ENCODE assay signal across 8 mouse cellular contexts in the genomic region with DNA sequence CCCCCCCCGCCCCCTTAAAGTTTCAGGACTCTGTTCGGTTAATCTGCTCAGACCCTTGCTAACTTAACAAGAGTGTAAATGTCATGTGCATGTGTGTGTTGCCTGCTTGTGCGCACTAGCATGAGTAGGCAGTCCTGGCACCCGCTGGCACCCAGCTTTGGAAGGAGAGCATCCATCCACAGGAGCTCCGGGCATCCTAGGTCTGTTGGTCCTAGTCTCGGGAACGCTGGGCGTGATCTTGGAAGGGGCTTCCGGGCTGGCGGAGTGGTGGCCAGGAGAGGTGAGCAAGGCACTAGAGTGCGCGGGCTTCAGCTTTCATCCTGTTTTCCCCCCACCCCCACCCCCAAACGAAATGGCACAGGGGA. TPM values are rescaled to one million over a fixed set of nuclear protein-coding genes. Genes with fewer than 3 reads are reported as not detected.
DNase-seq lines count a peak whose midpoint lies in the region; ATAC-seq and TF ChIP-seq lines count a peak whose summit lies in the region.

A gene (plus strand): TSS at position 144 of the 365 bp plus-strand sequence.

- peak; percentile 44 for ATAC-seq in heart, embryonic 11.5 days (replicated peaks; ENCODE audit: insufficient number of reproducible peaks, low FRiP score, low TSS enrichment)

- DNase-seq in heart, adult 8-10 months (ENCODE audit: low spot score) = no peak
- DNase-seq in forebrain, embryonic 10.5 days (ENCODE audit: extremely low spot score, low spot score) = peak; percentile 78
- peak; percentile 24 for DNase-seq in hindlimb bud, embryonic 11.5 days (ENCODE audit: extremely low spot score, low read depth, low spot score)
- DNase-seq in left cerebral cortex, postnatal 14 days (ENCODE audit: low spot score in 2 of 2) = peak; percentile 32 to 41

- H3K4me2 ChIP-seq in heart, embryonic 11.5 days = peak within 1 kb of the TSS; percentile 87

- TF ChIP-seq CTCF in bone marrow macrophage, adult 2 months (IDR thresholded peaks at IDR 0.05; ENCODE audit: low read depth, low read length) = no peak
- no peak for TF ChIP-seq CTCF in small intestine, adult 2 months (IDR thresholded peaks at IDR 0.05; ENCODE audit: extremely low read depth, insufficient read length, insufficient replicate concordance, low read depth, low read length)

- H3K4me1 ChIP-seq in heart, embryonic 11.5 days (ENCODE audit: control insufficient read depth, insufficient read depth, low read length) = peaks cover 11% of the 10 kb centered on the region
- H3K4me1 ChIP-seq in bone marrow macrophage, adult 2 months (ENCODE audit: control insufficient read depth, insufficient read depth, low read length) = peaks cover 10% of the 10 kb centered on the region
- peaks cover 30% of the 10 kb centered on the region for H3K4me1 ChIP-seq in forebrain, embryonic 10.5 days
- peaks cover 7% of the 10 kb centered on the region; the same call in 1 of the 2 replicates for H3K4me1 ChIP-seq in small intestine, adult 2 months (ENCODE audit: control insufficient read depth, insufficient read depth, insufficient read length, low read length)

- peaks cover 17% of the 10 kb centered on the region for H3K79me2 ChIP-seq in macrophage (ENCODE audit: inconsistent target)

- no peak for TF ChIP-seq POLR2A in bone marrow macrophage, adult 2 months (IDR thresholded peaks at IDR 0.05; ENCODE audit: borderline replicate concordance, low read depth, low read length)
- no peak for TF ChIP-seq POLR2A in small intestine, adult 2 months (IDR thresholded peaks at IDR 0.05; ENCODE audit: low read depth, low read length)

- H3K36me3 ChIP-seq in heart, embryonic 11.5 days (ENCODE audit: control insufficient read depth, insufficient read depth, low read length) = no peaks in the 10 kb centered on the region
- H3K36me3 ChIP-seq in forebrain, embryonic 10.5 days (replicated peaks) = peaks cover 6% of the 10 kb centered on the region; the same call in 1 of the 2 replicates
- no peaks in the 10 kb centered on the region for H3K36me3 ChIP-seq in macrophage (ENCODE audit: inconsistent target)
- H3K36me3 ChIP-seq in small intestine, adult 2 months (ENCODE audit: control insufficient read depth, insufficient read depth, low read length) = no peaks in the 10 kb centered on the region

- H3K27me3 ChIP-seq in heart, embryonic 11.5 days (ENCODE audit: control insufficient read depth, insufficient read depth, low read length) = no peaks in the 10 kb centered on the region
- H3K27me3 ChIP-seq in forebrain, embryonic 10.5 days (ENCODE audit: poor library complexity, severe bottlenecking) = no peaks in the 10 kb centered on the region
- H3K27me3 ChIP-seq in small intestine, adult 2 months (ENCODE audit: control insufficient read depth, insufficient read depth, low read length) = no peaks in the 10 kb centered on the region

- under 1% methylated on average over 13 of the region's 13 CpGs for WGBS in heart, embryonic 11.5 days (ENCODE audit: insufficient replicate concordance)
- under 1% methylated on average over 13 of the region's 13 CpGs for WGBS in forebrain, embryonic 10.5 days
- WGBS in macrophage (ENCODE audit: missing documents) = 5% methylated on average over 13 of the region's 13 CpGs
- 0% methylated on average over 13 of the region's 13 CpGs for WGBS in small intestine, adult 2 months

- peak within 1 kb of the TSS; percentile 89 for H3K27ac ChIP-seq in heart, embryonic 11.5 days (ENCODE audit: low read depth, low read length)
- H3K27ac ChIP-seq in bone marrow macrophage, adult 2 months (ENCODE audit: insufficient read depth, low read depth, low read length) = peak within 1 kb of the TSS; percentile 31
- peak within 1 kb of the TSS; percentile 95 for H3K27ac ChIP-seq in forebrain, embryonic 10.5 days
- H3K27ac ChIP-seq in macrophage = peak within 1 kb of the TSS; percentile 56
- peak within 1 kb of the TSS; percentile 51 for H3K27ac ChIP-seq in small intestine, adult 2 months (ENCODE audit: insufficient read depth, low read depth, low read length)

- intact Hi-C loops in left cerebral cortex, postnatal 14 days (cut with DNase I) = loop anchor here (5.0 kb wide), 3 partner anchors 49 to 89 kb away; no protein-coding TSS in a partner anchor

- peak within 1 kb of the TSS; percentile 74 for H3K9ac ChIP-seq in heart, embryonic 11.5 days (ENCODE audit: low read depth, low read length)

- H3K4me3 ChIP-seq in heart, embryonic 11.5 days (ENCODE audit: low read depth, low read length) = peak within 1 kb of the TSS; percentile 68
- peak within 1 kb of the TSS; percentile 71 for H3K4me3 ChIP-seq in bone marrow macrophage, adult 2 months (ENCODE audit: insufficient read depth, low read length)
- peak within 1 kb of the TSS; percentile 75 for H3K4me3 ChIP-seq in forebrain, embryonic 10.5 days
- H3K4me3 ChIP-seq in macrophage (ENCODE audit: inconsistent target) = peak within 1 kb of the TSS; percentile 78
- peak within 1 kb of the TSS; percentile 84 for H3K4me3 ChIP-seq in small intestine, adult 2 months (ENCODE audit: low read depth, low read length)

- H3K9me3 ChIP-seq in heart, embryonic 11.5 days (replicated peaks; ENCODE audit: control insufficient read depth, low read length) = no peaks in the 10 kb centered on the region
- no peaks in the 10 kb centered on the region for H3K9me3 ChIP-seq in forebrain, embryonic 10.5 days

RNA-seq across cellular contexts. Expression of the gene that starts here (rescaled TPM):
- polyA plus RNA-seq in heart, embryonic 11.5 days (2014; fragmentation: Nextera tagmentation; extraction: Ambion mirVana) = 17.8 and 21.0 TPM in 2 replicates
- total RNA-seq in heart, adult 8-10 months (2022) = 1 to 10 TPM; 2.5 to 3.8 (median 3.4) TPM
- polyA plus RNA-seq in bone marrow macrophage, adult 2 months (2012; ENCODE audit: insufficient read depth, insufficient read length, missing spikeins) = 13.9 and 18.8 TPM in 2 replicates
- polyA plus RNA-seq in forebrain, embryonic 10.5 days (2016; fragmentation: Nextera tagmentation; extraction: Ambion mirVana) = 42.2 and 44.7 TPM in 2 replicates
- total RNA-seq in left cerebral cortex, postnatal 14 days (2021) = 10 to 100 TPM; 68.3 to 73.6 TPM
- 10 to 100 TPM in 12 of 26 experiments, 1 to 10 TPM in 14; 3.6 to 32.2 (median 8.6) TPM for total RNA-seq in macrophage (2018; cell fraction: chromatin; rRNA removed)
- 10 to 100 TPM in 5 of 26 experiments, 1 to 10 TPM in 21; 5.8 to 15.9 (median 8.2) TPM for total RNA-seq in macrophage (2018; cell fraction: cytosol; rRNA removed)
- 10 to 100 TPM in 13 of 26 experiments, 1 to 10 TPM in 13; 4.5 to 26.1 (median 9.9) TPM for total RNA-seq in macrophage (2018; cell fraction: nucleus; rRNA removed)
- polyA plus RNA-seq in macrophage (2018) = 7.5 to 13.8 TPM (median 8.0 TPM) in 3 replicates
- polyA plus RNA-seq in small intestine, adult 2 months (2012; rRNA removed) = 5.9 and 10.3 TPM in 2 replicates

Comparison
In these comparisons a context has a peak if more than half of its experiments do, and no peak if none do; other contexts are left out.
1. RNA of the gene that starts here (total RNA-seq): 68.3 to 73.6 TPM in left cerebral cortex, postnatal 14 days; 2.5 to 3.8 TPM in heart, adult 8-10 months; every median in the first group is over 10 times any median in the second.
2. H3K27ac ChIP-seq: peak in every context shown above with its lines; median percentile 95 in forebrain, embryonic 10.5 days; 89 in heart, embryonic 11.5 days; 56 in macrophage; 51 in small intestine, adult 2 months; 31 in bone marrow macrophage, adult 2 months.
3. Peak in every context shown above with its lines, with median percentiles within 50 percentile points of each other: H3K4me3 ChIP-seq.